Mouse (Mus musculus) layer of hippocampus, adult 2 months (tissue): ENCODE measurements around the gene Traf2. TPM values are rescaled to one million over a fixed set of nuclear protein-coding genes. Genes with fewer than 3 reads are reported as not detected.

Experiments used
- DNase-seq, 2 experiments: peaks; one replicate each; pipeline ENCODE4 v3.0.0; 2022; ENCODE audit warnings: low spot score in 2 of 2
- H3K27ac ChIP-seq: fragments of 200-600 bp; 2 replicates; pipeline ENCODE4 v1.8.1; 2022
- H3K4me3 ChIP-seq: fragments of 200-600 bp; 2 replicates; pipeline ENCODE4 v1.8.1; 2022; ENCODE audit warnings: mild to moderate bottlenecking
- CTCF ChIP-seq: fragments of 200-600 bp; conservative IDR thresholded peaks from 2 replicates; pipeline ENCODE4 v1.8.1; 2022; ENCODE audit warnings: antibody characterized with exemption, mild to moderate bottlenecking, moderate library complexity
- total RNA-seq, 2 experiments: library from RNA; stranded (reverse); gene quantifications; 2 replicates each; pipeline ENCODE4 v1.2.3; 2021

Gene Traf2
- total RNA-seq, 2 experiments from 2014 or later = 10.9 to 12.0 TPM

DNA sequence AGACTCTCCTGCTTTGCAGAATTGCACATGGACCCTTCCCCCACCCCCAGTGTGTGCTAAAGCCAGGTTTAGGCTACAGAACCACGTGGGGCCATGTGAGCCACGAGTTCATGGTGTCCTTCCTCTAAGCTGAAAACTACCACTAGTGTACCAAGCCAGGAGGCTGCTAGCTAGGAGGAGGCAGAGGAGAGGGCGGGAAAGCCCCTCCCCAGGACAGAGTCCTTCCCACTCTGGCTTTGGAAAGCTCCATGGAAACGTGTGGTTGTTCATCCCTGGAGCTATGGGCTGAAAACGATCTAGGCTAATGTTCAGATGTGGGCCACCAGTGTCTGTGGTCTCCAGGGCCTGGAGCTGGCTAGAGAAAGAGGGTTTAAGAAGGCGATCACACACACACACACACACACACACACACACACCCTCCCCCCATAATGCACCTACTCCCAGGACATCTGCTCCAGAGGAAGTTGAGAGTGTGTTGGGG lies 33.9 kb upstream of the Traf2 start:
- DNase-seq = peak; percentile 49 to 55
- peak overlapping the region; percentile 63 for H3K4me3 ChIP-seq
- peak overlapping the region; percentile 97 for H3K27ac ChIP-seq
- no peak for TF ChIP-seq CTCF

DNA sequence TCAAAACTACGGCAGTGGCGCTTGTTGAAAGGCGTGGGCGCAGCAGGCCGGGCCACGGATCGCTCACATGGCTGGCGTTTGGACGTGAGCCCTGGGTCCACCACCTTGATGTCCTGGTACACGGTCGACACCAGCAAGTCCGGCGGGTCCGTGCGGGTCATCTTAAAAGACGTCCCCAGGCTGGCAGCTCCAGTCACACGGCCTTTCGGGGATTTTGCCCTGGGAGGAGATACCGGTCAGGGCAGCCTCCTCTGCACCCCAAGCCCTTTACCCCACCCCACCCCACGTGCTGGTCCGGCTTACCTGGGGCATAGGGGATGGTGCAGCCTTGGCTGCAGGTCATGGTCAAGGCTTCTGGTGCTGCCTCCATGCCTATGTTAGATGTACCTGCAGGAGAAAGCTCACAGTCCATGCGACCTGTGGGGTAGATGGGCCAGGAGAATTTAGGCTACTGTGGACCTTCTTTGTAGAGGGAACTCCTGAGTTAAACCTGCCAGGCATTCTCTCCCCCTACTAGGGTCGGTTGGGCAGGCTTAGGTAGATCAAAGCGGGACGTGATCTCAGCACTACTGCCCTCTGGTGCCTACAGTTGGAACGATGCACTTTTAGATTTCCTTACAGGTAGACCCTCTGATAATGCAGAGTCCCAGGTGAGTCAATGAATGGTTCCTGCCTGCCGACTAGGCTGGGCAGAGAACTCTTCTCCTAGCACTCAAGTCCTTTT lies 33.2 kb upstream of the Traf2 start:
- peak; percentile 40 to 52 for DNase-seq
- TF ChIP-seq CTCF = peak; percentile 80
- peak overlapping the region; percentile 97 for H3K27ac ChIP-seq
- H3K4me3 ChIP-seq = peak overlapping the region; percentile 63

DNA sequence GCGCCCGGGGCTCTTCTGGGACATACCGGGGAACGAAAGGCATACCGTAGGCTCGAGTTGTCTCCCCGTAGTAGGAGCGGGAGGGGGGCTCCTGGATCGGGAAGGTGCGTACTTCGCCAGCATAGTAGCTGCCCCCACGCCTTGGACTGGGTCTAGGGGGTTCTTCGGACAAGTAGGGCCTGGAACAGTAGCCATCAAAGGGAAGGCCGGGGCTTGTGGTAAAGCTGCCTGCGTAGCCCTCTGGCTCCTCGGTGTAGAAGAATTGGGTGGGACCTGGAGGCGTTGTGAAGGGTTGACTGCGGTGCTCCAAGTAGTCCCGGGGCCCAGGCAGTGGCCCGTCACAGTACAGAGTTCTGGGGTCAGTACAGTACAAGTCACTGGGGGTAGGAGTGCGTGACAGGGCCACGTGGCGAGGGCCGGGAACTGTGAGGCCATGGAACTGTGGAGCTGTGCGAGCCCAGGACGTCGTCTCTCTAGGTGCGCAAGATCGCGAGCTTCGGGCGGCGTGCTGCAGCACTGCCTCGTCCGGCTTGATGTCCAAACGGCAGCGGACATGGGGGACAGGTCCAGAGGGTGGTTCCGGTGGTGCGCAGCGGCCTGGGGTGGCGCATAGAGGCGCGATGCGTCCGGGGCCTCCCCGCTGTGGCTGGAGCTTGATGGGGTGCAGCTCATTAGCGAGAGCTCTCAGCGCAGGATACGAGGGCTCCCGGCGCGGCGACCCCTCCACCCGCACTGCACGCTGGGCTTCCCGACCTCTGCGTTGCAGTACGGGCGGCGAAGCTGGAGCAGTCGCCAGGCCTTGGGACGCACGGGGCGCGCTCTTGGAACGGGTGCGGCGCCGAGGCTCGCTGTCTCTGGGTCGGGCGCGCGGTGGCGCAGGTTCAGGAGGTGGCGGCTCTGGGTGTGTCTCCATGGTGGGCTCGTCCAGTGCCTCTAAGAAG lies 32.3 kb upstream of the Traf2 start:
- no peak for TF ChIP-seq CTCF
- DNase-seq = no peak
- H3K27ac ChIP-seq = peak overlapping the region; percentile 97
- H3K4me3 ChIP-seq = no peak overlapping the region; the same call in 1 of the 2 replicates

DNA sequence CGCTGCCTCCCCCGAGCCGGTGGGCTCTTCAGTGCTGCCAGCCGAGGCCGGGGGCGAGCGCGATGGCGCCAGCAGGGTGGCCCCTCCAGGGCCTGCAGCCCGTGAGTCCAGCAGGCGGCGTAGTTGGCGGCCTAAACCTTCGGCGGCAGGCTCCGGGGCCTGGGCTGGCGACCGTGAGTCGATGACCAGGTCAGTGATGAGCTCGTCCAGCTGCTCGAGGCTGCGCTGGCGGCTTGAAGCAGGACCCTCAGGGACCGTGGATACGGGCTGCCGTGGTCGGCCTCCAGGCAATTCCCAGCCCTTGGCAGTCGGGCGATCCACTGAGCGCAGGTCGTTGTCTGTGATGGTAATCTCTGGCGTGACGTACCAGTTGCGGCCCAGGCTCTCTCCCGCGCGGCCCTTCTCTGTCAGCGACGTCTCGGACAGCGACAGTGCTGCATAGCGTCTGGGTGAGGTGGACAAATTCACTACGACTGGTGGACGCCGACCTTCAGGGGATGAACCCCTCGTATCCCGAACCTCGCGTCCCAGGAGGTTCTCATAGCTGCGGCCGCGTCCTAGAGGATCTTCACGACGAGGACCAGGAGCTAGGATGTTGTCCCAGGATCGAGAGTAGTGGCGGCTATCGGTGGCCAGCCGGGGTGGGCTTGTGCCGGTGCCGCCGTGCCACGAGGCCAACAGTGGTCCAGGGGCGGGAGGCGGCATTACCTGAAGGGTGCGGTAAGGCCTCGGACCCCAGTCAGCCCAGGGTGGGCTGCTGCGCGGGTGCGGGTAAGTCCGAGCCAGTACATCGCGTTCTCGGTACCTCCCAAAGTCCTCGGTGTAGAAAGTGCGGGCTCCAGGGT lies 31.4 kb upstream of the Traf2 start:
- TF ChIP-seq CTCF = peak; percentile 39
- DNase-seq = no peak
- Histone ChIP-seq H3K27ac (peak overlapping the region; percentile 93), H3K4me3 (no peak overlapping the region)

DNA sequence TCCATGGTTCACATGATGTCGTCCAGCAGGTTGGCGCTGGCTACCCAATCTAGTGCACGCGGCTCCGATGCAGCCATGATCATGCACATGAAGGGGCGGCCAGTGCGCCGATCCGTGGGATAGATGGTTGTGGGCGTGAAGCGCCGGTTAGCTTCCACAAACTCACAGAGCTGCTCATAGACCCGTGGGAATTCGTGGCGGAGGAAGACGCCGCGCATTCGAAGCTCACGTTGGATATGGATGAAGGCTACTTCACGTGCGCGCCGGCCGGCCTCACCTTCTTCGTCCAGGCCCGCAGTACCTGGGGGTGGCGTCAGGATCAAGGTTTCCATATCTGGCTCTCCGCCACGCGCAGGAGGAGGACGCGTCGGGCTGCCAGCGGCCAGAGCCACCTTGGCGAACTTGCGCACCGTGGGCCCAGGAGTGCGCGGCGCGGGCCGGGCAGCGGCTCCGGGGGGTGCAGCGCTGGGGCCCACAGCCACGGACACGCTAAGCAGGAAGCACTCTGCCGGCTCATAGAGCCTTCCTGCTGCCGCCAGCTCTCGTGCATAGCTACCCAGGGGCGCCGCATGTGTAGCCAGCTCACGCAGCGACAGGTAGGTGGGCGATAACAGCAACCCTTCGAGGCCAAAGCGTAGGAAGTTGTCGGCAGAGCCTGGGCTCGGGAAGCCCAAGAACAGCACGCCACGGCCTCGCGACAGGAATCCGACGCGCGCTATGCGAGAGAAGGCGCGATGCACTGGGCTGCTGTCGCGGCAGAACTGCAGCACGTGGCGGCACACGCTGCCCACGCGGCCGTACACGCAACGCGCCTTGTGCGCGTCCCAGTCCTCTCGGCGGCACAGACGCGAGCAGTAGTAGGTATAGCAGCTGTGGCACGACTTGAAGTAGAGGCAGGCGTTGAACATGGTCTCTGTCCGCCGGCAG lies 30.5 kb upstream of the Traf2 start:
- Histone ChIP-seq H3K4me3 (no peak overlapping the region), H3K27ac (peak overlapping the region; percentile 93)

DNA sequence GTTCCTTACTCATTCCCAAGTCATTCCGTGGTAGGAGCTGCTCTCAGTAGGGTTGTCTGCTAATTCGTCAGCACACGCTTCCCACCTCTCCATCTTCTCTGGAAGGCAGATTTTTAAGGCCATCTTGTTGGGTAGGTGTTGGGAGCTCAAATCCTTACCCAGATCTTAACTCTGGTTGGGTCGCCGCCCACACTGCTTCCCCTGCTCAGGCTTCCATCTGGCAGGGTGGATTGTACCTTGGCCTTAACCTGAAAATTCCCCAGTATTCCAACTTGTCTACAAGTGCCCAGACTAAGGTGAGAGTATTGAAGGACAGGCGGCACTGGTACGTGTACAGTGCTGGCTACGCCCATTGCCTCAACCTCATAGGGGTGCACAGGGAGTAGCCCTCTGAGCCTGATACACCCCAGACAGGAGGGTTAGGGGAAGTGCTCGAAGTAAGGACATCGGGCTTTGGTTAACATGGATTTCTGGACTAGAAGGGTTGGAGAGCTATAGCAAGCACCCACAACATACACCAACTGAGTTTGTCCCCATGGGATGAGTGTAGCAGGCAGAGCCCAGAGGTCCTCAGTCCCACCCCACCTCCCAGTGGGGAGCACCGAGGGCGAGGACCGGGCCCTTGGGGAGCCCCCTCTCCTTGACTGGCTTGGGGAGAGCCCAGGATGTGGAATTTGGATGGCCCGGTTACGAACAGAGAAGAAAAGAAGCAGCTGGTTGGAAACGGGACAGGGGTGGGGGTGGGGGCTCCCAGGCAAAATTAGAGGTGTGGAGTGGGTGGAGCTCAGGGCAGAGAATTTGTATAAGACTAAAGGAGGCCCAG lies 29.5 kb upstream of the Traf2 start:
- H3K4me3 ChIP-seq = no peak overlapping the region
- TF ChIP-seq CTCF = no peak
- DNase-seq = peak in 1 of 2 experiments; percentile 27
- H3K27ac ChIP-seq = peak overlapping the region; percentile 93

More for the DNA sequence above, 30.5 kb upstream of the Traf2 start:
- no peak for DNase-seq
- TF ChIP-seq CTCF = no peak

DNA sequence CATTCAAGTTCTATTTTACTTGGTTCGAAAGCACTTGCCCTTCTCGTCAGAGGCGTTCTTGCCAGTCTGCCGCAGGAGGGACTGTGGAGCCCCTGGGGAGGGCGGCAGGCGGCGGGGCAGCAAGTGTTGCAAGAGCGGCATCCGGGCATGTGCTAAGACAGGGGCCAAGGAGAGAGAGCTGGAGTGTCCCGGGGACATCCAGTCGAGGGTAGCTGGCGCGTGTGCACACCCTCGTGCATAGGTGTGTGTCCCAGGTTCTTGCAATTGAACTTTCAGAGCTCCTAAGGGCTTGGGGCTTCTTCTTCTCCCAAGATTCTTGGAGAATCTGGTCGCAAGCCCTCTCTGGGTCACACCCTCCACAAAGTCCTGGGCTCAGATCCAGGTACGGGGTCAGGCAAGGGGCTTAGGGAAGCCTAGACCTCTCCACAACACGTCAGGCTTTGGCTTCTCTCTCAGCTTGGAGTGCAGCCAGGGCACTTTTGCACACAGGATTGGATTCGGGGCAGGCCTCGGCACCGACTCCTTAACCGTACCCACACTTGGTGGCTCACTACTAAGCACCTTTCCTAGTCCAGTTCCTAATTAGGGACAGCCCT lies 28.8 kb upstream of the Traf2 start:
- DNase-seq = peak; percentile 29 to 37

DNA sequence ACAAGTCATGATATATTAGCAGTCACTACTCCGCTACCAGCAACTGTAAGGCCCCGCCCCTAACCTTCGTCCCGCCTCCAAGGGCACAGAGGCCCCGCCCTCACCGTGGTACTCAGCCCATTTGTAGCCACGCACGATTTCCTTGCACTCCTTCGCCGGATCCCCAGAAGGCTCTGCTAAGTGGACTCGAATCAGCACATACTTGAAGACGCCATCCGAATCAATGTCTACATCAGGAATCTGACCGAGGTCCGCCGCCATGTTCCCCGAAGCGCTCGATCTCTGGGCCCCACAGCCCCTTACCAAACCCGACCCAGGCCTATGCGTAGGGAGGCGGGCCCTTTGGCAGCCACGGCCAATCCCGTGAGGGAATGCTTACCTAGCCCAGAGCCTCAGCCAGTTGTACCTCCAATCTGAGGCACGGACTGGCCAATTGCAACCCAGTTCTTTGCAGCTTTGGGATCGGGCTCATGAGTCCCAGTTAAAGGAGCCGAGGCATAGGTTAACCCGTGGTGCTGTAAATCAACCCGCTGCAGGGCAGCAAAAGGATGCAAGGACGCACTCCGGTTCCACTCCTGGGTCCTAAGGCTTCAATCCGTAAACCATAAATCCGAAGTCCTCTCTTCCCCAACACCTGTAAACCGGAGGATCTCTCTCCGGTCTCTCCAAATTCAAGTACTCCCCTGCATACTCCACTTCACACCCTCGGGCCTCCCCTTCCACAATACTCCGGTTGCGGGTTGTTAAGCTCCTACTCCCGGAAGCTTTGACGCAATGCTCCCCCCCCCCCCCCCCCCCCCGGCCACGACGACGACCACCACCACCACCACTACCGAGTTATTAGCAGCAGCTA lies 28.1 kb upstream of the Traf2 start, which contains the start of the genes Mamdc4 and Phpt1:
Mamdc4 (minus strand) TSS at position 267 of the 853 bp plus-strand sequence.
Phpt1 (minus strand) TSS at position 646 of the 853 bp plus-strand sequence.
- no peak for TF ChIP-seq CTCF

More for the DNA sequence above, 28.8 kb upstream of the Traf2 start:
- peak overlapping the region; percentile 60 for H3K4me3 ChIP-seq
- no peak for TF ChIP-seq CTCF
- peak overlapping the region; percentile 93 for H3K27ac ChIP-seq

DNA sequence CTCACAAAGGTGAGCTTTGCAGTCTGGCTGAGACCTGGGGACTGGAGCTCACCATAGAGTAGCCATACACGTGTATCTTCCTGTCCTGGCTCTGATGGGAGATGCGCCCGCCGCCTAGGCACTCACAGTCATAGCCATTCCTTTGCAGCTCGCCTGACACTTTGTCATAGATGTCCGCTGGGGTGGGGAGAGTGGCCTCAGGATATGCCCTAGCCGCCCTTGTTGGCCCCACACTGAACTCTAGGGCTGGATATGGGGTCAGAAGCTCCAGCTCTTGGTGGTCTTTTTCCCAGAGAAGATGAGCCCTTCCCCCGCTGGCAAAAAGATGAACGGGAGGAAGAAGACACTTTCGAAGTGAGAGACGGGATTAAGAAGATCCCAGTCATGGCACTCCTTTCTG lies 27.4 kb upstream of the Traf2 start:
- Histone ChIP-seq H3K27ac (peak overlapping the region; percentile 93), H3K4me3 (peak overlapping the region; percentile 60)
- DNase-seq = no peak
- peak; percentile 28 for TF ChIP-seq CTCF

More for the DNA sequence above, 28.1 kb upstream of the Traf2 start, which contains the start of the genes Mamdc4 and Phpt1:
- Histone ChIP-seq H3K27ac (peak within 1 kb of the TSS; percentile 93), H3K4me3 (peak within 1 kb of the TSS; percentile 60)
- peak; percentile 94 to 97 for DNase-seq
